In genomic region chr15:98805324-98806040, GRCm38 (mm10) we compare ENCODE assay signal across 8 mouse cellular contexts. TPM values are rescaled to one million over a fixed set of nuclear protein-coding genes. Genes with fewer than 3 reads are reported as not detected.
DNase-seq lines count a peak whose midpoint lies in the region; ATAC-seq and TF ChIP-seq lines count a peak whose summit lies in the region.

No protein-coding gene starts in this region.

- H3K4me2 ChIP-seq in hindbrain, embryonic 15.5 days = peak overlapping the region; percentile 72

- H3K9ac ChIP-seq in hindbrain, embryonic 15.5 days = peak overlapping the region; percentile 42

- peak; percentile 70 for TF ChIP-seq CTCF in gastrocnemius, adult 2 months (IDR thresholded peaks at IDR 0.05)

- WGBS in hindbrain, embryonic 15.5 days = under 1% methylated on average over 64 of the region's 64 CpGs

- H3K4me1 ChIP-seq in hindbrain, embryonic 15.5 days (replicated peaks) = peaks cover 51% of the 10 kb centered on the region

- peak overlapping the region; percentile 76 for H3K4me3 ChIP-seq in gastrocnemius, adult 2 months
- H3K4me3 ChIP-seq in hindbrain, embryonic 15.5 days = peak overlapping the region; percentile 43

- no peaks in the 10 kb centered on the region for H3K9me3 ChIP-seq in hindbrain, embryonic 15.5 days

- peak; percentile 80 for DNase-seq in NIH3T3 (ENCODE audit: low read depth)
- DNase-seq in cerebellum, postnatal 10 days = peak; percentile 81 to 84
- peak; percentile 78 for DNase-seq in gastrocnemius, adult 2 months
- peak; percentile 56 to 87 for DNase-seq in left cerebral cortex, postnatal 10 days (ENCODE audit: extremely low spot score in 1 of 2, low spot score in 2 of 2)
- DNase-seq in lung, postnatal 4 days = peak; percentile 81 to 84
- DNase-seq in right cerebral cortex, adult 18-20 months = peak; percentile 83
- DNase-seq in T-cell, adult 2 months (ENCODE audit: low spot score) = no peak

- peak overlapping the region; percentile 53 for H3K27ac ChIP-seq in gastrocnemius, adult 2 months
- H3K27ac ChIP-seq in hindbrain, embryonic 15.5 days (replicated peaks) = no peak overlapping the region

- peaks cover 86% of the 10 kb centered on the region for H3K27me3 ChIP-seq in hindbrain, embryonic 15.5 days

- intact Hi-C loops in gastrocnemius, adult 2 months (cut with DNase I) = no loop called here
- intact Hi-C loops in left cerebral cortex, postnatal 10 days (cut with DNase I) = no loop called here

- no peak for ATAC-seq in hindbrain, embryonic 15.5 days (ENCODE audit: low FRiP score, low read depth)

- H3K36me3 ChIP-seq in hindbrain, embryonic 15.5 days = no peaks in the 10 kb centered on the region

RNA-seq across cellular contexts. Expression of gene Ddn, which starts 3.8 kb away (rescaled TPM):
- total RNA-seq in gastrocnemius, adult 2 months (2021) = under 1 TPM; 0.33 to 0.78 TPM
- 0.34 and 0.48 TPM in 2 replicates for polyA plus RNA-seq in hindbrain, embryonic 15.5 days (2015; fragmentation: Nextera tagmentation; extraction: Ambion mirVana)
- total RNA-seq in left cerebral cortex, postnatal 10 days (2021) = 100 to 1,000 TPM; 285 to 294 TPM

RNA-seq across cellular contexts. Expression of gene Wnt1, which starts 15.8 kb away (rescaled TPM):
- total RNA-seq in gastrocnemius, adult 2 months (2021) = under 1 TPM in 1 of 2 experiments, not detected in 1; 0.08 TPM
- polyA plus RNA-seq in hindbrain, embryonic 15.5 days (2015; fragmentation: Nextera tagmentation; extraction: Ambion mirVana) = 1.9 and 2.5 TPM in 2 replicates
- total RNA-seq in left cerebral cortex, postnatal 10 days (2021) = not detected

RNA-seq across cellular contexts. Expression of gene Prkag1, which starts 25.8 kb away (rescaled TPM):
- total RNA-seq in gastrocnemius, adult 2 months (2021) = 10 to 100 TPM; 49.0 to 59.5 TPM
- 73.4 and 75.3 TPM in 2 replicates for polyA plus RNA-seq in hindbrain, embryonic 15.5 days (2015; fragmentation: Nextera tagmentation; extraction: Ambion mirVana)
- 10 to 100 TPM; 41.7 to 44.6 TPM for total RNA-seq in left cerebral cortex, postnatal 10 days (2021)

RNA-seq across cellular contexts. Expression of gene Wnt10b, which starts 27.5 kb away (rescaled TPM):
- 1 to 10 TPM in 1 of 2 experiments, under 1 TPM in 1; 0.97 to 1.4 TPM for total RNA-seq in gastrocnemius, adult 2 months (2021)
- not detected in 2 replicates for polyA plus RNA-seq in hindbrain, embryonic 15.5 days (2015; fragmentation: Nextera tagmentation; extraction: Ambion mirVana)
- total RNA-seq in left cerebral cortex, postnatal 10 days (2021) = under 1 TPM; 0.63 to 0.64 TPM

RNA-seq across cellular contexts. Expression of gene Arf3, which starts 42.5 kb away (rescaled TPM):
- total RNA-seq in gastrocnemius, adult 2 months (2021) = 1 to 10 TPM; 8.1 to 9.4 TPM
- 100.0 and 107 TPM in 2 replicates for polyA plus RNA-seq in hindbrain, embryonic 15.5 days (2015; fragmentation: Nextera tagmentation; extraction: Ambion mirVana)
- 100 to 1,000 TPM; 651 to 661 TPM for total RNA-seq in left cerebral cortex, postnatal 10 days (2021)

Comparison
In these comparisons a context has a peak if more than half of its experiments do, and no peak if none do; other contexts are left out.
1. RNA of gene Ddn, which starts 3.8 kb away (total RNA-seq): 285 to 294 TPM in left cerebral cortex, postnatal 10 days; 0.33 to 0.78 TPM in gastrocnemius, adult 2 months; every median in the first group is over 100 times any median in the second.